Mouse (Mus musculus) small intestine, adult 2 months (tissue): ENCODE results near the gene Ankrd11.

Source experiments
- CTCF ChIP-seq: fragments of 200-500 bp; IDR thresholded peaks from 2 replicates; pipeline ENCODE4 v1.5.1; 2012; ENCODE audit warnings: low read depth, mild to moderate bottlenecking, control low read depth, inconsistent platforms, low read length, moderate library complexity, mixed read lengths; ENCODE audit not compliant: insufficient replicate concordance, insufficient read length; ENCODE audit errors: extremely low read depth
- POLR2A ChIP-seq: fragments of 200-500 bp; IDR thresholded peaks from 2 replicates; pipeline ENCODE4 v1.6.1; 2012; ENCODE audit warnings: low read depth, mild to moderate bottlenecking, control low read depth, inconsistent platforms, low read length, moderate library complexity

GRCm38 (mm10) chr8:122949701-122950100 lies 92.4 kb downstream of the Ankrd11 start:
- TF ChIP-seq CTCF (no peak), POLR2A (no peak)
